In the genomic region with DNA sequence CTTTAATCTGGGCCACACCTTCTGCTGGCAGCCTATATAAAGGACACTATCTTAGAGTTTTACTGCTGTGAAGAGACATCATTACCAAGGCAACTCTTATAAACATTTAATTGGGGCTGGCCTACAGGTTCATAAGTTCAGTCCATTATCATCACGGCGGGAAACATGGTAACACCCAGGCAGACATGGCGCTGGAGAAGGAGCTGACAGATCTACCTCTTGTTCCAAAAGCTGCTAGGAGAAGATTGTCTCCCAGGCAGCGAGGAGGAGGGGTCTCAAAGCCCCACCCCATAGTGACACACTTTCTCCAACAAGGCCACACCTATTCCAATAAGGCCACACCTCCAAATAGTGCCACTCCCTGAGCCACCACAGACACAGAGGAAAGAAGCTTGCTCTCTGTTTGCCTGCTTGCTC, we compare ENCODE assay signal across 11 mouse cellular contexts. TPM values are rescaled to one million over a fixed set of nuclear protein-coding genes. Genes with fewer than 3 reads are reported as not detected.
DNase-seq lines count a peak whose midpoint lies in the region; ATAC-seq and TF ChIP-seq lines count a peak whose summit lies in the region.
"Had no signal": no experiment of that assay in that cellular context is flagged by ENCODE, and none has a peak within 500 bp of the region (broad histone marks: within the 10 kb centered on the region; RNA-seq: fewer than 3 reads in every experiment).

No protein-coding gene starts in this region.

- 25% methylated on average over 4 of the region's 4 CpGs for WGBS in liver, postnatal 0 days (ENCODE audit: insufficient replicate concordance)

- no peak overlapping the region; the same call in 1 of the 2 replicates for H3K9ac ChIP-seq in liver, postnatal 0 days (replicated peaks)

- no peaks in the 10 kb centered on the region for H3K27me3 ChIP-seq in liver, postnatal 0 days (ENCODE audit: insufficient read depth, low read length)

- peak overlapping the region; percentile 81 for H3K27ac ChIP-seq in liver, postnatal 0 days (ENCODE audit: low read depth)
- H3K27ac ChIP-seq: hindbrain, embryonic 10.5 days had no signal

- no peaks in the 10 kb centered on the region for H3K9me3 ChIP-seq in liver, postnatal 0 days (ENCODE audit: low read length)
- H3K9me3 ChIP-seq: hindbrain, embryonic 10.5 days had no signal

- peak; percentile 76 for TF ChIP-seq EP300 in liver, postnatal 0 days (IDR thresholded peaks at IDR 0.05; ENCODE audit: low read depth)

- H3K4me2 ChIP-seq in liver, postnatal 0 days (ENCODE audit: low read depth, low read length): peak overlapping the region; percentile 16; the same call in 1 of the 2 replicates

- H3K36me3 ChIP-seq in liver, postnatal 0 days (replicated peaks; ENCODE audit: insufficient read depth, low read length): no peaks in the 10 kb centered on the region
- H3K36me3 ChIP-seq: hindbrain, embryonic 10.5 days had no signal

- no peak overlapping the region for H3K4me3 ChIP-seq in liver, postnatal 0 days (ENCODE audit: low read depth, low read length)
- H3K4me3 ChIP-seq: hindbrain, embryonic 10.5 days had no signal

- peaks cover 25% of the 10 kb centered on the region for H3K4me1 ChIP-seq in liver, postnatal 0 days (ENCODE audit: insufficient read depth)

- peak; percentile 74 for DNase-seq in CD4-positive helper T cell, adult 2 months (ENCODE audit: low read depth, low spot score)
- DNase-seq in liver, postnatal 0 days: peak; percentile 84
- DNase-seq in right cerebral cortex, postnatal 4 days: no peak
- DNase-seq in adrenal gland, postnatal 25 days: no peak
- DNase-seq in right cerebral cortex, adult 2 months (ENCODE audit: low spot score in 2 of 2): no peak
- DNase-seq: cerebellum, postnatal 10 days; thymus, adult 18-20 months had no signal

- no peak for TF ChIP-seq CTCF in liver, postnatal 0 days (IDR thresholded peaks at IDR 0.05; ENCODE audit: low read depth)

- ATAC-seq in CD4-positive, CD25-positive, alpha-beta regulatory T cell, adult 4 months: peak; percentile 32
- peak; percentile 89 for ATAC-seq in erythroblast, adult 5-6 weeks (replicated peaks; ENCODE audit: low FRiP score, poor library complexity, severe bottlenecking)
- peak; percentile 95 for ATAC-seq in liver, postnatal 0 days
- ATAC-seq: forebrain, embryonic 14.5 days had no signal

RNA-seq across cellular contexts. Expression of gene Mgll, which starts 58.8 kb away (rescaled TPM):
- under 1 TPM in 1 of 2 experiments, not detected in 1; 0.27 TPM for polyA plus RNA-seq in CD4-positive, CD25-positive, alpha-beta regulatory T cell, adult 4 months (2017; shearing (Covaris generic))
- 29.8 and 41.2 TPM in 2 replicates for total RNA-seq in erythroblast, adult 5-6 weeks (2015; ENCODE audit: low replicate concordance)
- total RNA-seq in erythroblast, adult 5-6 weeks (2017; ENCODE audit: low replicate concordance): 44.1 and 78.5 TPM in 2 replicates
- 106 and 121 TPM in 2 replicates for polyA plus RNA-seq in liver, postnatal 0 days (2015; fragmentation: Nextera tagmentation; extraction: Ambion mirVana)
- 164 and 179 TPM in 2 replicates for total RNA-seq in adrenal gland, postnatal 25 days (2021)

RNA-seq across cellular contexts. Expression of gene Abtb1, which starts 58.8 kb away (rescaled TPM):
- 100 to 1,000 TPM in 1 of 2 experiments, 10 to 100 TPM in 1; 71.0 to 112 TPM for polyA plus RNA-seq in CD4-positive, CD25-positive, alpha-beta regulatory T cell, adult 4 months (2017; shearing (Covaris generic))
- total RNA-seq in erythroblast, adult 5-6 weeks (2015; ENCODE audit: low replicate concordance): 78.6 and 90.1 TPM in 2 replicates
- total RNA-seq in erythroblast, adult 5-6 weeks (2017; ENCODE audit: low replicate concordance): 218 and 344 TPM in 2 replicates
- polyA plus RNA-seq in liver, postnatal 0 days (2015; fragmentation: Nextera tagmentation; extraction: Ambion mirVana): 36.2 and 39.1 TPM in 2 replicates
- total RNA-seq in adrenal gland, postnatal 25 days (2021): 40.6 and 43.0 TPM in 2 replicates

Comparison
In these comparisons a context has a peak if more than half of its experiments do, and no peak if none do; other contexts are left out.
1. DNase-seq: peak in CD4-positive helper T cell, adult 2 months (single experiment) and liver, postnatal 0 days (single experiment); none in right cerebral cortex, postnatal 4 days (single experiment), adrenal gland, postnatal 25 days (single experiment) and right cerebral cortex, adult 2 months (0 of 2).
2. ATAC-seq: peak in every context shown above with its lines; median percentile 95 in liver, postnatal 0 days; 89 in erythroblast, adult 5-6 weeks; 32 in CD4-positive, CD25-positive, alpha-beta regulatory T cell, adult 4 months.